Mouse (Mus musculus) hindbrain, embryonic 13.5 days (tissue): ENCODE measurements around the gene Glis3. TPM values are rescaled to one million over a fixed set of nuclear protein-coding genes. Genes with fewer than 3 reads are reported as not detected.

ENCODE experiments used
- ATAC-seq: fragments of 200-750 bp; cut with Nextera tagmentation; 2 replicates; pipeline ENCODE4 v1.8.0; 2017; ENCODE audit warnings: moderate TSS enrichment; ENCODE audit not compliant: low FRiP score
- H3K27ac ChIP-seq: fragments of 300-500 bp; sonication (generic); 2 replicates; pipeline ENCODE4 v1.5.1; 2015; ENCODE audit warnings: inconsistent platforms, mild to moderate bottlenecking, moderate library complexity
- H3K27me3 ChIP-seq: fragments of 300-500 bp; sonication (generic); 2 replicates; pipeline ENCODE4 v1.6.1; 2015; ENCODE audit warnings: mild to moderate bottlenecking, inconsistent platforms
- H3K36me3 ChIP-seq: fragments of 300-500 bp; sonication (generic); 2 replicates; pipeline ENCODE4 v1.6.1; 2015; ENCODE audit warnings: mild to moderate bottlenecking, inconsistent platforms
- H3K4me1 ChIP-seq: fragments of 300-500 bp; sonication (generic); replicated peaks from 2 replicates; pipeline ENCODE4 v1.6.1; 2015; ENCODE audit warnings: inconsistent platforms
- H3K4me2 ChIP-seq: fragments of 300-500 bp; sonication (generic); 2 replicates; pipeline ENCODE4 v1.6.1; 2015; ENCODE audit warnings: inconsistent platforms, mild to moderate bottlenecking, moderate library complexity
- H3K4me3 ChIP-seq: fragments of 300-500 bp; sonication (generic); 2 replicates; pipeline ENCODE4 v1.5.1; 2015; ENCODE audit warnings: mild to moderate bottlenecking, inconsistent platforms
- H3K9ac ChIP-seq: fragments of 300-500 bp; sonication (generic); 2 replicates; pipeline ENCODE4 v1.6.1; 2015; ENCODE audit warnings: mild to moderate bottlenecking, inconsistent platforms
- H3K9me3 ChIP-seq: fragments of 300-500 bp; sonication (generic); 2 replicates; pipeline ENCODE4 v1.6.1; 2016; ENCODE audit warnings: inconsistent platforms
- WGBS: fragments of 180-500 bp; shearing (Covaris S2); methylation state at CpG from one replicate; pipeline ENCODE4 v1.1.7; 2015; 5-methylcytosine and 5-hydroxymethylcytosine counted together
- polyA plus RNA-seq: library from polyadenylated mRNA; unstranded; fragments of >200 nt; fragmentation: Nextera tagmentation; extraction: Ambion mirVana; gene quantifications from 2 replicates; pipeline ENCODE4 v1.2.1, GENCODE M21; 2015

The Glis3 gene
- polyA plus RNA-seq, result 1.5 and 3.5 TPM in 2 replicates

GRCm38 (mm10) chr19:28679776-28680391 lies at the start of gene Glis3:
Gene Glis3 (minus strand): TSS chr19:28680077.
- under 1% methylated on average over 57 of the region's 66 CpGs for WGBS
- H3K27ac ChIP-seq, result no peak within 1 kb of the TSS
- peak within 1 kb of the TSS; percentile 69 for H3K9ac ChIP-seq
- H3K4me2 ChIP-seq, result peak within 1 kb of the TSS; percentile 99
- peaks cover 31% of the 10 kb centered on the region for H3K4me1 ChIP-seq
- H3K36me3 ChIP-seq, result no peaks in the 10 kb centered on the region
- H3K27me3 ChIP-seq, result peaks cover 61% of the 10 kb centered on the region
- H3K9me3 ChIP-seq, result no peaks in the 10 kb centered on the region
- peak within 1 kb of the TSS; percentile 57 for H3K4me3 ChIP-seq
- ATAC-seq, result peak; percentile 90

GRCm38 (mm10) chr19:28726161-28726880 lies 46.4 kb upstream of the Glis3 start:
- H3K4me2 ChIP-seq, result no peak overlapping the region
- H3K4me3 ChIP-seq, result no peak overlapping the region
- no peaks in the 10 kb centered on the region for H3K36me3 ChIP-seq
- no peak for ATAC-seq
- H3K27ac ChIP-seq, result no peak overlapping the region
- no peak overlapping the region for H3K9ac ChIP-seq
- no peaks in the 10 kb centered on the region for H3K9me3 ChIP-seq
- WGBS, result 56% methylated on average over 18 of the region's 18 CpGs
- H3K27me3 ChIP-seq, result peaks cover 30% of the 10 kb centered on the region
- H3K4me1 ChIP-seq, result 0 out of 2 replicates have a peak, but pooled peaks cover 3% of the 10 kb centered on the region

- no peak overlapping the region for H3K4me3 ChIP-seq
- ATAC-seq, result no peak
- H3K4me2 ChIP-seq, result no peak overlapping the region
- 76% methylated on average over 7 of the region's 7 CpGs for WGBS
- no peak overlapping the region for H3K9ac ChIP-seq
- no peak overlapping the region for H3K27ac ChIP-seq
- H3K4me1 ChIP-seq, result 0 out of 2 replicates have a peak, but pooled peaks cover 3% of the 10 kb centered on the region
- no peaks in the 10 kb centered on the region for H3K36me3 ChIP-seq
- H3K9me3 ChIP-seq, result no peaks in the 10 kb centered on the region
- peaks cover 34% of the 10 kb centered on the region for H3K27me3 ChIP-seq
Measured at GRCm38 (mm10) chr19:28724641-28725040, 44.8 kb upstream of the Glis3 start.

- no peak overlapping the region for H3K4me2 ChIP-seq
- H3K4me1 ChIP-seq, result 0 out of 2 replicates have a peak, but pooled peaks cover 3% of the 10 kb centered on the region
- no peaks in the 10 kb centered on the region for H3K36me3 ChIP-seq
- H3K9me3 ChIP-seq, result no peaks in the 10 kb centered on the region
- no peak overlapping the region for H3K9ac ChIP-seq
- peaks cover 39% of the 10 kb centered on the region for H3K27me3 ChIP-seq
- WGBS, result 92% methylated on average over 4 of the region's 4 CpGs
- no peak for ATAC-seq
- H3K27ac ChIP-seq, result no peak overlapping the region
- no peak overlapping the region for H3K4me3 ChIP-seq
Measured at GRCm38 (mm10) chr19:28722626-28723025, 42.7 kb upstream of the Glis3 start.

GRCm38 (mm10) chr19:28721834-28722233 lies 42.0 kb upstream of the Glis3 start:
- no peak overlapping the region for H3K9ac ChIP-seq
- ATAC-seq, result no peak
- H3K36me3 ChIP-seq, result no peaks in the 10 kb centered on the region
- 0 out of 2 replicates have a peak, but pooled peaks cover 3% of the 10 kb centered on the region for H3K4me1 ChIP-seq
- no peaks in the 10 kb centered on the region for H3K9me3 ChIP-seq
- no peak overlapping the region for H3K27ac ChIP-seq
- no peak overlapping the region for H3K4me2 ChIP-seq
- H3K27me3 ChIP-seq, result peaks cover 44% of the 10 kb centered on the region
- WGBS, result 70% methylated on average over 10 of the region's 10 CpGs
- no peak overlapping the region for H3K4me3 ChIP-seq

GRCm38 (mm10) chr19:28720016-28720415 lies 40.1 kb upstream of the Glis3 start:
- Histone ChIP-seq H3K4me1 (0 out of 2 replicates have a peak, but pooled peaks cover 3% of the 10 kb centered on the region), H3K9ac (no peak overlapping the region), H3K27me3 (peaks cover 61% of the 10 kb centered on the region), H3K4me3 (no peak overlapping the region), H3K9me3 (no peaks in the 10 kb centered on the region), H3K36me3 (no peaks in the 10 kb centered on the region), H3K27ac (no peak overlapping the region), H3K4me2 (no peak overlapping the region)
- no peak for ATAC-seq

- H3K9ac ChIP-seq, result no peak overlapping the region
- no peak overlapping the region for H3K4me2 ChIP-seq
- peaks cover 36% of the 10 kb centered on the region for H3K27me3 ChIP-seq
- H3K36me3 ChIP-seq, result no peaks in the 10 kb centered on the region
- H3K4me3 ChIP-seq, result no peak overlapping the region
- H3K9me3 ChIP-seq, result no peaks in the 10 kb centered on the region
- no peak for ATAC-seq
- H3K4me1 ChIP-seq, result no peaks in the 10 kb centered on the region
- no peak overlapping the region for H3K27ac ChIP-seq
- WGBS, result 87% methylated on average over 4 of the region's 4 CpGs
Measured at GRCm38 (mm10) chr19:28714674-28715073, 34.8 kb upstream of the Glis3 start.

- no peak overlapping the region for H3K4me3 ChIP-seq
- WGBS, result 70% methylated on average over 3 of the region's 3 CpGs
- H3K9ac ChIP-seq, result no peak overlapping the region
- H3K4me2 ChIP-seq, result no peak overlapping the region
- 0 out of 2 replicates have a peak, but pooled peaks cover 5% of the 10 kb centered on the region for H3K27me3 ChIP-seq
- no peaks in the 10 kb centered on the region for H3K9me3 ChIP-seq
- no peaks in the 10 kb centered on the region for H3K36me3 ChIP-seq
- no peak for ATAC-seq
- no peak overlapping the region for H3K27ac ChIP-seq
- H3K4me1 ChIP-seq, result no peaks in the 10 kb centered on the region
Measured at GRCm38 (mm10) chr19:28697718-28698117, 17.8 kb upstream of the Glis3 start.

- Histone ChIP-seq H3K36me3 (no peaks in the 10 kb centered on the region), H3K27ac (no peak overlapping the region), H3K9me3 (no peaks in the 10 kb centered on the region), H3K27me3 (peaks cover 9% of the 10 kb centered on the region; the same call in 1 of the 2 replicates), H3K4me1 (no peaks in the 10 kb centered on the region), H3K4me2 (no peak overlapping the region), H3K9ac (no peak overlapping the region), H3K4me3 (no peak overlapping the region)
- no peak for ATAC-seq
- 83% methylated on average over 4 of the region's 4 CpGs for WGBS
Measured at GRCm38 (mm10) chr19:28686398-28686797, 6.5 kb upstream of the Glis3 start.

GRCm38 (mm10) chr19:28685484-28685883 lies 5.6 kb upstream of the Glis3 start:
- no peak for ATAC-seq
- H3K9ac ChIP-seq, result no peak overlapping the region
- peaks cover under 1% of the 10 kb centered on the region; the same call in 1 of the 2 replicates for H3K4me1 ChIP-seq
- 76% methylated on average over 4 of the region's 4 CpGs for WGBS
- no peak overlapping the region for H3K4me3 ChIP-seq
- peaks cover 19% of the 10 kb centered on the region for H3K27me3 ChIP-seq
- no peak overlapping the region for H3K4me2 ChIP-seq
- no peaks in the 10 kb centered on the region for H3K9me3 ChIP-seq
- H3K36me3 ChIP-seq, result no peaks in the 10 kb centered on the region
- no peak overlapping the region for H3K27ac ChIP-seq

GRCm38 (mm10) chr19:28684347-28684746 lies 4.5 kb upstream of the Glis3 start:
- peaks cover 11% of the 10 kb centered on the region for H3K4me1 ChIP-seq
- no peak overlapping the region for H3K27ac ChIP-seq
- H3K4me2 ChIP-seq, result no peak overlapping the region
- H3K27me3 ChIP-seq, result peaks cover 30% of the 10 kb centered on the region
- no peak for ATAC-seq
- WGBS, result 90% methylated on average over 6 of the region's 6 CpGs
- H3K9ac ChIP-seq, result no peak overlapping the region
- H3K36me3 ChIP-seq, result no peaks in the 10 kb centered on the region
- no peaks in the 10 kb centered on the region for H3K9me3 ChIP-seq
- no peak overlapping the region for H3K4me3 ChIP-seq

- no peaks in the 10 kb centered on the region for H3K36me3 ChIP-seq
- peaks cover 21% of the 10 kb centered on the region for H3K4me1 ChIP-seq
- no peak overlapping the region for H3K4me3 ChIP-seq
- H3K4me2 ChIP-seq, result no peak overlapping the region
- ATAC-seq, result no peak
- no peaks in the 10 kb centered on the region for H3K9me3 ChIP-seq
- no peak overlapping the region for H3K9ac ChIP-seq
- H3K27ac ChIP-seq, result no peak overlapping the region
- peaks cover 40% of the 10 kb centered on the region for H3K27me3 ChIP-seq
- WGBS, result 86% methylated on average over 4 of the region's 4 CpGs
Measured at GRCm38 (mm10) chr19:28683346-28683745, 3.5 kb upstream of the Glis3 start.
